Mouse (Mus musculus): ENCODE results near the gene Fgfr2. TPM values are rescaled to one million over a fixed set of nuclear protein-coding genes. Genes with fewer than 3 reads are reported as not detected.

Fgfr2 gene
- total RNA-seq, 2 experiments from 2014 or later = 47.6 to 49.5 TPM

GRCm38 (mm10) chr7:132233732-132234131 is 889.4 kb downstream of the Fgfr2 start:
- peak overlapping the region; percentile 14; the same call in 1 of the 2 replicates for H3K27ac ChIP-seq
- no peak overlapping the region for H3K4me3 ChIP-seq
- no peak for DNase-seq (ENCODE audit: low spot score in 2 of 2)
- TF ChIP-seq CTCF (conservative IDR thresholded peaks at IDR 0.05) = no peak

GRCm38 (mm10) chr7:132232937-132233336 is 890.2 kb downstream of the Fgfr2 start:
- Histone ChIP-seq H3K4me3 (no peak overlapping the region), H3K27ac (no peak overlapping the region)
- DNase-seq (ENCODE audit: low spot score in 2 of 2) = no peak
- no peak for TF ChIP-seq CTCF (conservative IDR thresholded peaks at IDR 0.05)

GRCm38 (mm10) chr7:132231476-132231875 is 891.7 kb downstream of the Fgfr2 start:
- no peak for DNase-seq (ENCODE audit: low spot score in 2 of 2)
- TF ChIP-seq CTCF (conservative IDR thresholded peaks at IDR 0.05) = no peak
- Histone ChIP-seq H3K27ac (no peak overlapping the region), H3K4me3 (no peak overlapping the region)

- no peak overlapping the region for H3K27ac ChIP-seq
- no peak for DNase-seq (ENCODE audit: low spot score in 2 of 2)
- H3K4me3 ChIP-seq = no peak overlapping the region
- TF ChIP-seq CTCF (conservative IDR thresholded peaks at IDR 0.05) = no peak
These were observed 892.2 kb downstream of the Fgfr2 start for GRCm38 (mm10) chr7:132230961-132231360.

GRCm38 (mm10) chr7:132227075-132227640 is 896.0 kb downstream of the Fgfr2 start:
- TF ChIP-seq CTCF (conservative IDR thresholded peaks at IDR 0.05) = no peak

GRCm38 (mm10) chr7:132226379-132227074 is 896.6 kb downstream of the Fgfr2 start:
- DNase-seq (ENCODE audit: low spot score in 2 of 2) = peak; percentile 77 to 93
- TF ChIP-seq CTCF (conservative IDR thresholded peaks at IDR 0.05) = peak; percentile 97
- H3K27ac ChIP-seq = no peak overlapping the region
- no peak overlapping the region for H3K4me3 ChIP-seq

More at GRCm38 (mm10) chr7:132227075-132227640, 896.0 kb downstream of the Fgfr2 start:
- Histone ChIP-seq H3K4me3 (no peak overlapping the region), H3K27ac (no peak overlapping the region)
- DNase-seq (ENCODE audit: low spot score in 2 of 2) = no peak

- Histone ChIP-seq H3K27ac (no peak overlapping the region), H3K4me3 (no peak overlapping the region)
- no peak for TF ChIP-seq CTCF (conservative IDR thresholded peaks at IDR 0.05)
- DNase-seq (ENCODE audit: low spot score in 2 of 2) = no peak
These were observed 899.6 kb downstream of the Fgfr2 start for GRCm38 (mm10) chr7:132223452-132224141.

- no peak for TF ChIP-seq CTCF (conservative IDR thresholded peaks at IDR 0.05)
- Histone ChIP-seq H3K27ac (no peak overlapping the region), H3K4me3 (no peak overlapping the region)
- no peak for DNase-seq (ENCODE audit: low spot score in 2 of 2)
These were observed 909.1 kb downstream of the Fgfr2 start for GRCm38 (mm10) chr7:132214031-132214430.

GRCm38 (mm10) chr7:132213460-132213859 is 909.7 kb downstream of the Fgfr2 start:
- peak; percentile 75 to 88 for DNase-seq (ENCODE audit: low spot score in 2 of 2)
- Histone ChIP-seq H3K27ac (no peak overlapping the region), H3K4me3 (no peak overlapping the region)
- TF ChIP-seq CTCF (conservative IDR thresholded peaks at IDR 0.05) = peak; percentile 91

GRCm38 (mm10) chr7:132211920-132212701 is 911.0 kb downstream of the Fgfr2 start:
- no peak for TF ChIP-seq CTCF (conservative IDR thresholded peaks at IDR 0.05)
- Histone ChIP-seq H3K4me3 (no peak overlapping the region), H3K27ac (peak overlapping the region; percentile 46; the same call in 1 of the 2 replicates)
- DNase-seq (ENCODE audit: low spot score in 2 of 2) = peak in 1 of 2 experiments; percentile 16

- no peak overlapping the region for H3K4me3 ChIP-seq
- no peak for DNase-seq (ENCODE audit: low spot score in 2 of 2)
- no peak overlapping the region for H3K27ac ChIP-seq
- TF ChIP-seq CTCF (conservative IDR thresholded peaks at IDR 0.05) = no peak
These were observed 912.5 kb downstream of the Fgfr2 start for GRCm38 (mm10) chr7:132210616-132211015.

GRCm38 (mm10) chr7:132208946-132209651 is 914.1 kb downstream of the Fgfr2 start:
- no peak overlapping the region for H3K4me3 ChIP-seq
- H3K27ac ChIP-seq = no peak overlapping the region
- peak in 1 of 2 experiments; percentile 32 for DNase-seq (ENCODE audit: low spot score in 2 of 2)
- no peak for TF ChIP-seq CTCF (conservative IDR thresholded peaks at IDR 0.05)
